ENCODE assay signal across 9 mouse cellular contexts in genomic region chr15:89314107-89314506, GRCm38 (mm10). TPM values are rescaled to one million over a fixed set of nuclear protein-coding genes. Genes with fewer than 3 reads are reported as not detected.
DNase-seq lines count a peak whose midpoint lies in the region; ATAC-seq and TF ChIP-seq lines count a peak whose summit lies in the region.
"Had no signal": no experiment of that assay in that cellular context is flagged by ENCODE, and none has a peak within 500 bp of the region (broad histone marks: within the 10 kb centered on the region; RNA-seq: fewer than 3 reads in every experiment).

No protein-coding gene starts in this region.

- 25% methylated on average over 3 of the region's 3 CpGs for WGBS in heart, embryonic 10.5 days
- 34% methylated on average over 3 of the region's 3 CpGs for WGBS in forebrain, embryonic 12.5 days
- WGBS in liver, embryonic 15.5 days (ENCODE audit: insufficient replicate concordance): 24% methylated on average over 3 of the region's 3 CpGs

- DNase-seq in heart, embryonic 10.5 days (ENCODE audit: low spot score): no peak
- no peak for DNase-seq in heart, postnatal 25 days (ENCODE audit: low spot score)
- no peak for DNase-seq in adrenal gland, postnatal 10 days
- no peak for DNase-seq in gastrocnemius, adult 8-10 months (ENCODE audit: low spot score in 2 of 2)
- DNase-seq: spleen, adult 18-20 months had no signal

- no peaks in the 10 kb centered on the region for H3K36me3 ChIP-seq in heart, embryonic 10.5 days
- H3K36me3 ChIP-seq in C2C12 (ENCODE audit: control insufficient read depth, insufficient read depth): no peaks in the 10 kb centered on the region
- no peaks in the 10 kb centered on the region for H3K36me3 ChIP-seq in forebrain, embryonic 12.5 days (replicated peaks)
- no peaks in the 10 kb centered on the region for H3K36me3 ChIP-seq in liver, embryonic 15.5 days (replicated peaks)

- H3K27ac ChIP-seq in heart, embryonic 10.5 days: peak overlapping the region; percentile 94
- H3K27ac ChIP-seq in forebrain, embryonic 12.5 days: no peak overlapping the region
- H3K27ac ChIP-seq in liver, embryonic 15.5 days (replicated peaks): no peak overlapping the region

- H3K79me3 ChIP-seq in C2C12 (ENCODE audit: low read depth): peaks cover 57% of the 10 kb centered on the region

- TF ChIP-seq CTCF in C2C12 (IDR thresholded peaks at IDR 0.05; ENCODE audit: control insufficient read depth, insufficient read depth, insufficient read length): no peak

- no peak for ATAC-seq in forebrain, embryonic 12.5 days (ENCODE audit: low FRiP score)
- ATAC-seq in liver, embryonic 15.5 days (ENCODE audit: insufficient read depth): no peak
- ATAC-seq in frontal cortex, adult (ENCODE audit: low TSS enrichment): no peak

- intact Hi-C loops in heart, postnatal 25 days (cut with DNase I): loop anchor here (2.0 kb wide), 1 partner anchor 41 kb away; the partner anchor contains the start of genes Lmf2 and Ncaph2

- H3K79me2 ChIP-seq in C2C12 (ENCODE audit: control insufficient read depth, insufficient read depth): peaks cover 60% of the 10 kb centered on the region

- peaks cover 40% of the 10 kb centered on the region for H3K4me1 ChIP-seq in heart, embryonic 10.5 days
- peaks cover 31% of the 10 kb centered on the region for H3K4me1 ChIP-seq in forebrain, embryonic 12.5 days
- peaks cover 66% of the 10 kb centered on the region for H3K4me1 ChIP-seq in liver, embryonic 15.5 days (replicated peaks)

- peak overlapping the region; percentile 92 for H3K4me2 ChIP-seq in forebrain, embryonic 12.5 days
- peak overlapping the region; percentile 95 for H3K4me2 ChIP-seq in liver, embryonic 15.5 days

- peak overlapping the region; percentile 87 for H3K4me3 ChIP-seq in heart, embryonic 10.5 days
- peak overlapping the region; percentile 99 for H3K4me3 ChIP-seq in C2C12 (ENCODE audit: insufficient read depth, poor library complexity, severe bottlenecking)
- H3K4me3 ChIP-seq in forebrain, embryonic 12.5 days (replicated peaks): peak overlapping the region; percentile 71
- H3K4me3 ChIP-seq in liver, embryonic 15.5 days (replicated peaks): peak overlapping the region; percentile 88

- H3K27me3 ChIP-seq in heart, embryonic 10.5 days (ENCODE audit: insufficient read depth, poor library complexity, severe bottlenecking): no peaks in the 10 kb centered on the region
- no peaks in the 10 kb centered on the region for H3K27me3 ChIP-seq in C2C12 (ENCODE audit: control insufficient read depth, insufficient read depth, insufficient read length)
- H3K27me3 ChIP-seq in forebrain, embryonic 12.5 days: no peaks in the 10 kb centered on the region
- peaks cover 4% of the 10 kb centered on the region; the same call in 1 of the 2 replicates for H3K27me3 ChIP-seq in liver, embryonic 15.5 days

- H3K9ac ChIP-seq in forebrain, embryonic 12.5 days: peak overlapping the region; percentile 83
- peak overlapping the region; percentile 93 for H3K9ac ChIP-seq in liver, embryonic 15.5 days

- H3K9me3 ChIP-seq in heart, embryonic 10.5 days: no peaks in the 10 kb centered on the region
- H3K9me3 ChIP-seq in forebrain, embryonic 12.5 days: no peaks in the 10 kb centered on the region
- no peaks in the 10 kb centered on the region for H3K9me3 ChIP-seq in liver, embryonic 15.5 days (replicated peaks)

- H3ac ChIP-seq in C2C12 (ENCODE audit: control insufficient read depth, insufficient read length, low read depth): peak overlapping the region; percentile 76

TF ChIP-seq in C2C12, 6 proteins besides CTCF, POLR2A, EP300 and RAD21:
- TF ChIP-seq CEBPB (IDR thresholded peaks at IDR 0.05; ENCODE audit: low read depth) (no peak), USF1 (IDR thresholded peaks at IDR 0.05; ENCODE audit: low read depth) (no peak), FOSL1 (IDR thresholded peaks at IDR 0.05; ENCODE audit: insufficient read depth, low read length, poor library complexity, severe bottlenecking) (no peak), MAX (IDR thresholded peaks at IDR 0.05) (no peak), MYOD1 (IDR thresholded peaks at IDR 0.05; ENCODE audit: control insufficient read depth, insufficient read length, low read depth) (no peak), MYOG (IDR thresholded peaks at IDR 0.05; ENCODE audit: control insufficient read depth, extremely low read depth, insufficient read length) (no peak)

RNA-seq across cellular contexts. Expression of gene Sbf1, which starts 1.0 kb away (rescaled TPM):
- polyA plus RNA-seq in heart, embryonic 10.5 days (2016; fragmentation: Nextera tagmentation; extraction: Ambion mirVana): 53.3 and 57.2 TPM in 2 replicates
- 10 to 100 TPM; 58.3 to 64.4 TPM for total RNA-seq in heart, postnatal 25 days (2021)
- 143 TPM for polyA plus RNA-seq in C2C12 (2012; fragmentation: generic; extraction: Trizol)
- polyA plus RNA-seq in forebrain, embryonic 12.5 days (2016; fragmentation: Nextera tagmentation; extraction: Ambion mirVana): 82.5 and 88.9 TPM in 2 replicates
- polyA plus RNA-seq in liver, embryonic 15.5 days (2015; fragmentation: Nextera tagmentation; extraction: Ambion mirVana): 21.4 and 28.6 TPM in 2 replicates
- total RNA-seq in adrenal gland, postnatal 10 days (2021): 10 to 100 TPM; 80.3 to 85.7 TPM
- 100 to 1,000 TPM in 1 of 4 experiments, 10 to 100 TPM in 3; 64.8 to 105 (median 72.5) TPM for total RNA-seq in gastrocnemius, adult 8-10 months (2022)

RNA-seq across cellular contexts. Expression of gene Adm2, which starts 8.4 kb away (rescaled TPM):
- polyA plus RNA-seq in heart, embryonic 10.5 days (2016; fragmentation: Nextera tagmentation; extraction: Ambion mirVana): 0.39 and 0.65 TPM in 2 replicates
- total RNA-seq in heart, postnatal 25 days (2021): not detected
- 7.0 TPM for polyA plus RNA-seq in C2C12 (2012; fragmentation: generic; extraction: Trizol)
- not detected in 2 replicates for polyA plus RNA-seq in forebrain, embryonic 12.5 days (2016; fragmentation: Nextera tagmentation; extraction: Ambion mirVana)
- 1.7 and 2.0 TPM in 2 replicates for polyA plus RNA-seq in liver, embryonic 15.5 days (2015; fragmentation: Nextera tagmentation; extraction: Ambion mirVana)
- total RNA-seq in adrenal gland, postnatal 10 days (2021): not detected
- not detected for total RNA-seq in gastrocnemius, adult 8-10 months (2022)

RNA-seq across cellular contexts. Expression of gene Miox, which starts 20.1 kb away (rescaled TPM):
- polyA plus RNA-seq in heart, embryonic 10.5 days (2016; fragmentation: Nextera tagmentation; extraction: Ambion mirVana): not detected in 2 replicates
- not detected for total RNA-seq in heart, postnatal 25 days (2021)
- not detected for polyA plus RNA-seq in C2C12 (2012; fragmentation: generic; extraction: Trizol)
- polyA plus RNA-seq in forebrain, embryonic 12.5 days (2016; fragmentation: Nextera tagmentation; extraction: Ambion mirVana): not detected in 2 replicates
- 10.3 and 10.6 TPM in 2 replicates for polyA plus RNA-seq in liver, embryonic 15.5 days (2015; fragmentation: Nextera tagmentation; extraction: Ambion mirVana)
- total RNA-seq in adrenal gland, postnatal 10 days (2021): 1 to 10 TPM; 1.8 to 3.3 TPM
- not detected for total RNA-seq in gastrocnemius, adult 8-10 months (2022)

RNA-seq across cellular contexts. Expression of gene Lmf2, which starts 41.4 kb away (rescaled TPM):
- polyA plus RNA-seq in heart, embryonic 10.5 days (2016; fragmentation: Nextera tagmentation; extraction: Ambion mirVana): 51.5 and 55.2 TPM in 2 replicates
- 10 to 100 TPM; 30.6 to 31.8 TPM for total RNA-seq in heart, postnatal 25 days (2021)
- polyA plus RNA-seq in C2C12 (2012; fragmentation: generic; extraction: Trizol): 95.9 TPM
- 45.6 and 47.0 TPM in 2 replicates for polyA plus RNA-seq in forebrain, embryonic 12.5 days (2016; fragmentation: Nextera tagmentation; extraction: Ambion mirVana)
- 30.9 and 35.3 TPM in 2 replicates for polyA plus RNA-seq in liver, embryonic 15.5 days (2015; fragmentation: Nextera tagmentation; extraction: Ambion mirVana)
- 10 to 100 TPM; 38.6 to 41.9 TPM for total RNA-seq in adrenal gland, postnatal 10 days (2021)
- total RNA-seq in gastrocnemius, adult 8-10 months (2022): 10 to 100 TPM; 10.8 to 16.9 (median 13.5) TPM

RNA-seq across cellular contexts. Expression of gene Ncaph2, which starts 41.4 kb away (rescaled TPM):
- polyA plus RNA-seq in heart, embryonic 10.5 days (2016; fragmentation: Nextera tagmentation; extraction: Ambion mirVana): 137 and 150 TPM in 2 replicates
- 10 to 100 TPM; 52.0 to 60.4 TPM for total RNA-seq in heart, postnatal 25 days (2021)
- 185 TPM for polyA plus RNA-seq in C2C12 (2012; fragmentation: generic; extraction: Trizol)
- polyA plus RNA-seq in forebrain, embryonic 12.5 days (2016; fragmentation: Nextera tagmentation; extraction: Ambion mirVana): 186 and 191 TPM in 2 replicates
- polyA plus RNA-seq in liver, embryonic 15.5 days (2015; fragmentation: Nextera tagmentation; extraction: Ambion mirVana): 110 and 115 TPM in 2 replicates
- 100 to 1,000 TPM in 1 of 2 experiments, 10 to 100 TPM in 1; 89.2 to 103 TPM for total RNA-seq in adrenal gland, postnatal 10 days (2021)
- total RNA-seq in gastrocnemius, adult 8-10 months (2022): 10 to 100 TPM; 43.4 to 46.6 (median 45.1) TPM

Comparison
In these comparisons a context has a peak if more than half of its experiments do, and no peak if none do; other contexts are left out.
1. RNA of gene Miox, which starts 20.1 kb away (polyA plus RNA-seq): 10.3 to 10.6 TPM in liver, embryonic 15.5 days; not detected in heart, embryonic 10.5 days, not detected in C2C12 (single experiment) and not detected in forebrain, embryonic 12.5 days; every median in the first group is over 10 times any median in the second.
2. Peak in every context shown above with its lines, with median percentiles within 50 percentile points of each other: H3K4me3 ChIP-seq.